Mouse (Mus musculus) cerebellum, adult 2 months (tissue): ENCODE results near the gene Snx17.

Source experiments
- CTCF ChIP-seq: fragments of 200-500 bp; IDR thresholded peaks from 2 replicates; pipeline ENCODE4 v1.5.1; 2011; ENCODE audit warnings: low read depth, mild to moderate bottlenecking, control low read depth, low read length, moderate library complexity, borderline replicate concordance; ENCODE audit not compliant: insufficient read depth
- POLR2A ChIP-seq: fragments of 200-500 bp; IDR thresholded peaks from 2 replicates; pipeline ENCODE4 v1.6.1; 2011; ENCODE audit warnings: low read length, control low read depth, borderline replicate concordance; ENCODE audit not compliant: insufficient read depth

GRCm38 (mm10) chr5:31153516-31154151 lies 39.4 kb upstream of the Snx17 start:
- TF ChIP-seq POLR2A = no peak
- no peak for TF ChIP-seq CTCF
